Mouse (Mus musculus): Measurements from ENCODE around the gene Rasl11b. TPM values are rescaled to one million over a fixed set of nuclear protein-coding genes. Genes with fewer than 3 reads are reported as not detected.
A peak's percentile ranks its signal among the peaks of the same experiment; 100 is the strongest.

Gene Rasl11b
- polyA plus RNA-seq, 1 experiment from 2014 or later, result 79.7 TPM

- peak overlapping the region; percentile 94 for H3K4me2 ChIP-seq
- 0 out of 2 replicates have a peak, but pooled peaks cover 1% of the 10 kb centered on the region for H3K27me3 ChIP-seq (replicated peaks)
- peaks cover 70% of the 10 kb centered on the region for H3K4me1 ChIP-seq
- no peak for ATAC-seq (ENCODE audit: extremely low read depth, insufficient number of reproducible peaks, low FRiP score, low TSS enrichment)
- no peaks in the 10 kb centered on the region for H3K9me3 ChIP-seq
- peak overlapping the region; percentile 100 for H3K4me3 ChIP-seq
- peak overlapping the region; percentile 95 for H3K27ac ChIP-seq (replicated peaks)
- WGBS, result 56% methylated on average over 11 of the region's 11 CpGs
- peaks cover 38% of the 10 kb centered on the region for H3K36me3 ChIP-seq
- H3K9ac ChIP-seq, result peak overlapping the region; percentile 100
Observed at GRCm38 (mm10) chr5:74198446-74198845, 3.4 kb downstream of the Rasl11b start.

DNA sequence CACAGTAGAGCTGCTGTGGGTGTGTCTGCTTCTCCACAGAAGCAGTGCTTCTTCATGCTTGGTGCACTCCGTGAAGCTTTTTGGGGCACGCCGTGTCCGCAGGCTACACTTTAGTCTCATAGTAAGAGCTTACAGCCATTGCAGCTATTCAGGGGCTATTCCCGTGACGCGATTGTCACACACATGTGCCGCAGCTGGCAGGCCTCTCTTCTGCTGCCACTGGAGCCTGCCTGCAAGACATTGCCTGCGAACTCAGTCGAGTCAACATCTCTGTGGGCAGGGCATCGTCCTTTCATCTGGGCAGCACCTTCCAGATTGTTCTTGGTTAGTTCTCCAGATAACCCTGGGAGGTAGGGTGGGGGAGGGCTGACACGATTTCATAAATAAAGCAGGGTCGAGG is 4.7 kb downstream of the Rasl11b start:
- Histone ChIP-seq H3K9me3 (no peaks in the 10 kb centered on the region), H3K4me2 (peak overlapping the region; percentile 94), H3K4me1 (peaks cover 69% of the 10 kb centered on the region), H3K27ac (replicated peaks) (peak overlapping the region; percentile 80), H3K36me3 (peaks cover 38% of the 10 kb centered on the region), H3K4me3 (no peak overlapping the region), H3K27me3 (replicated peaks) (no peaks in the 10 kb centered on the region), H3K9ac (peak overlapping the region; percentile 66)
- no peak for ATAC-seq (ENCODE audit: extremely low read depth, insufficient number of reproducible peaks, low FRiP score, low TSS enrichment)
- 70% methylated on average over 13 of the region's 13 CpGs for WGBS

- Histone ChIP-seq H3K27me3 (replicated peaks) (no peaks in the 10 kb centered on the region), H3K27ac (replicated peaks) (peak overlapping the region; percentile 80), H3K4me2 (peak overlapping the region; percentile 94; the same call in 1 of the 2 replicates), H3K9me3 (no peaks in the 10 kb centered on the region), H3K9ac (peak overlapping the region; percentile 66), H3K4me3 (no peak overlapping the region), H3K4me1 (peaks cover 75% of the 10 kb centered on the region), H3K36me3 (peaks cover 38% of the 10 kb centered on the region)
- 51% methylated on average over 8 of the region's 8 CpGs for WGBS
- ATAC-seq (ENCODE audit: extremely low read depth, insufficient number of reproducible peaks, low FRiP score, low TSS enrichment), result no peak
Observed at GRCm38 (mm10) chr5:74200481-74200880, 5.4 kb downstream of the Rasl11b start.

DNA sequence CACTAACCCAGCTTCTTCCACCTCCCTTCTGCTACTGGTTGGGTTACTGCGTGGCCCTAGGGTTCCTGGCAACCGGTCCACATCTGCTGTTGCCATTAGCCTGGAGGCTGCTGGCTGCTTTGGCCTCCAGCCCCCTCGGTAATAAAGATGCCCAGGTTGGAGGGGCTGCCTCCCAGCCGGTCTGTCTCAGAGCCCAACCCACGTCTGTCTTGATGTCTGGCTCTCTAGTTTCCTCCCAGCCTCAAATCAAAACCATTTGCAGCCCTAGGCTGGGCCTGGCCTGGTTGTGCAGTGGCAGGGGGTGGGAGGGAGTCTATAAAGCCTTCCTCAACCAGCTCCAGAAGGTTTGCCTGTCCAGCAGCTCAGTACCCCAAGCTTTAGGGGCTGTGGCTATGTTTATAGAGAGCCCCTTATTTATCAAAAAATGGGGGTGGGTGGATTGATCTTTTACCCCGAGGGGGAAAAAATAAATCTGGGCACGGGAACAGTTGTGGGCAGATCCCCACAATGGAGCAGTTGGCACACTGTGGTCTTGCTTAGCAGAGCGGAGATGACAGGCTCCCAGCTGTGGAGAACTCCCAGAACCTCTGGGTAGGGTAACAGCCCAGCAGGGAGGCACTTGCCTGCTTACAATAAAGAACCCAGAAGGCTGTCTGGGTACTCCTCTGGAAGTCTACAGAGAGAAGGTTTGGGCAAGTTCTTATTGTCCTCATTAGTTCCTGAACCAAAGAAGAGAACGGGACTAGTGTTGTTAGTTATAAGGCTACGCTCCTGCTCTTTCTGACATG is 6.7 kb downstream of the Rasl11b start:
- ATAC-seq (ENCODE audit: extremely low read depth, insufficient number of reproducible peaks, low FRiP score, low TSS enrichment), result no peak
- Histone ChIP-seq H3K27ac (replicated peaks) (peak overlapping the region; percentile 80), H3K4me1 (peaks cover 85% of the 10 kb centered on the region), H3K4me3 (no peak overlapping the region), H3K27me3 (replicated peaks) (no peaks in the 10 kb centered on the region), H3K4me2 (no peak overlapping the region), H3K36me3 (peaks cover 37% of the 10 kb centered on the region), H3K9me3 (no peaks in the 10 kb centered on the region), H3K9ac (peak overlapping the region; percentile 52; the same call in 1 of the 2 replicates)
- 62% methylated on average over 10 of the region's 10 CpGs for WGBS

DNA sequence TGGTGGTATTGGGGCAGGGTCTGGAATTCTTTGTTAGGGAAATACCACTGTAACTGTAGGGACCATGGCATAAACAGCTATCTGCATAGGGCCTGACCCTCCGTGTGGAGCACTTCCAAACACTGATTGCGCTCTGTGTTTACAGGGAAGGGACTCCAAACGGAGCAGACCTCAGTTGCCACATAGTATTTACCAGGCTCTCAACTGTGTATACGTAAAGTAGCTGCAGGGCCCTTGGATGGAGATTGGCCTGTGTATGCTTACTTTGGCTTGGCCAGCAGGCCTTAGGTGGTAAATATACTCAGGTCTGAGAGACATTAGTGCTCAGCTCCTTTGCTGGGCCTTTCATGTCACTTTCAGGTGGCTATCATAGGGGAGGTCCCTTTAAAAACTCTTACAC is 7.4 kb downstream of the Rasl11b start:
- H3K4me1 ChIP-seq, result peaks cover 85% of the 10 kb centered on the region
- H3K4me2 ChIP-seq, result no peak overlapping the region
- no peak overlapping the region for H3K4me3 ChIP-seq
- H3K36me3 ChIP-seq, result peaks cover 29% of the 10 kb centered on the region
- 83% methylated on average over 4 of the region's 4 CpGs for WGBS
- H3K27ac ChIP-seq (replicated peaks), result peak overlapping the region; percentile 80; the same call in 1 of the 2 replicates
- no peaks in the 10 kb centered on the region for H3K9me3 ChIP-seq
- ATAC-seq (ENCODE audit: extremely low read depth, insufficient number of reproducible peaks, low FRiP score, low TSS enrichment), result no peak
- no peak overlapping the region for H3K9ac ChIP-seq
- no peaks in the 10 kb centered on the region for H3K27me3 ChIP-seq (replicated peaks)

DNA sequence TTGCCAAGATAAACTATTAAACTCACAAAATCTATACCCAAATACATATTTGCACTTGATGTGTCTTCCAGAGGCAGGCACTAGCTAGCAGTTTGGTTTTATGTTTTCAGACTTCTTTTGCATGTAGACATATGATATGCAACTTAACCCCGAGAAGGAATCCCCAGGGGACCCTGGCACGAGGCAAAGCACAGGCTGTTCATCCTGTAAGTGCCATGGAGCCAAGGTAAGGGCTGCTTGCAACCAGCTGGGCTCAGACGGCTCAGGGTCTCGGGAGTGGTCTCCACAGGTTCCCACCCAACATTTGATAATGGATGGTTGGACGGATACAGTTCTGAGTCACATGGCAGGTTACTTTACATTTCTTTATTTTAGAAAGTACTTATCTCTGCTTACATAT is 9.4 kb downstream of the Rasl11b start:
- Histone ChIP-seq H3K4me3 (no peak overlapping the region), H3K4me2 (no peak overlapping the region), H3K36me3 (peaks cover 10% of the 10 kb centered on the region), H3K4me1 (peaks cover 83% of the 10 kb centered on the region), H3K9me3 (no peaks in the 10 kb centered on the region), H3K9ac (no peak overlapping the region), H3K27me3 (replicated peaks) (no peaks in the 10 kb centered on the region), H3K27ac (replicated peaks) (0 out of 2 replicates have a peak overlapping the region, but pooled peaks have one; percentile 90)
- ATAC-seq (ENCODE audit: extremely low read depth, insufficient number of reproducible peaks, low FRiP score, low TSS enrichment), result no peak
- WGBS, result 74% methylated on average over 5 of the region's 5 CpGs

DNA sequence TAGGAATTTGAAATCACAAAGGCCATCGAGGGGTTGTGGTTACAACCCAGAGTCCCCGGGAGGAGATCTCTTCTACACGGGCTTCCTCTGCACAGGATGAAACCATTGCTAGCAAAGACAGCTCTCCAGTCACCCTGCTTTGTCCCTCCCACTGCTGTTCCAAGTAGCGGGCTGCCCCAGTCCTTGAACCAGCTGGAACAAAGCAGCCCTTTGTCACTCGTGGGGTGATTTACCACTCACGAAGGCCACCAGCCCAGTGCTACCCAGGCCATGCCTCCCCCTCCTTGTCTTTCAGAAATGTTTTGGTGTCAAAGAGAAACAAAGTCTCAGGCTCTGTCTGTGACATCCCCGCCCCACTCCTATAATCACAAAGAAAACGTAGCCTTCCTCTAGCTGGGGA is 10.4 kb downstream of the Rasl11b start:
- no peak overlapping the region for H3K4me3 ChIP-seq
- ATAC-seq (ENCODE audit: extremely low read depth, insufficient number of reproducible peaks, low FRiP score, low TSS enrichment), result no peak
- no peaks in the 10 kb centered on the region for H3K9me3 ChIP-seq
- 22% methylated on average over 8 of the region's 8 CpGs for WGBS
- peak overlapping the region; percentile 64 for H3K9ac ChIP-seq
- H3K4me1 ChIP-seq, result peaks cover 80% of the 10 kb centered on the region
- H3K4me2 ChIP-seq, result peak overlapping the region; percentile 21
- H3K36me3 ChIP-seq, result no peaks in the 10 kb centered on the region; the same call in none of the 2 replicates
- H3K27me3 ChIP-seq (replicated peaks), result no peaks in the 10 kb centered on the region
- peak overlapping the region; percentile 90 for H3K27ac ChIP-seq (replicated peaks)

DNA sequence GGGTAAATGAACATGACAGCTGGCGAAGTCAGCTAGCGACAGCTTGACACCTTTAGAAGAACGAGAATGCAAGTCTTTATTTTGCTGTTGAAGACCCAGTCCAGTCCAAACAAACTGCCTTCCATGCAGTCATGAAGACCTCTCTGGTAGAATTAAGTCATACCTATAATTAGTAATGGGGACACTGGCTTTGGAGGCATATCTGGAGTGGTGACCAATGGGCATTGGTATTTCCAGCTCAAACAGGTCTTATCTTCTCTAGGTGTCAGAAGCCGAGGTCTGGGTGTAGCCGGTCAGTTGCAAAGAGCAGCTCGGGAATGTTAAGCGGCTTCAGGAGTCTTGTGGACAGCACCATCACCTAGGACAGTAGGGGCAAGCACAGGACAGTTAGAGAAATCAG is 11.0 kb downstream of the Rasl11b start:
- no peaks in the 10 kb centered on the region; the same call in 1 of the 2 replicates for H3K36me3 ChIP-seq
- ATAC-seq (ENCODE audit: extremely low read depth, insufficient number of reproducible peaks, low FRiP score, low TSS enrichment), result no peak; the same call in 1 of the 2 replicates
- peak overlapping the region; percentile 90 for H3K27ac ChIP-seq (replicated peaks)
- H3K9me3 ChIP-seq, result no peaks in the 10 kb centered on the region
- 22% methylated on average over 7 of the region's 7 CpGs for WGBS
- peak overlapping the region; percentile 64 for H3K9ac ChIP-seq
- H3K4me2 ChIP-seq, result peak overlapping the region; percentile 27
- no peaks in the 10 kb centered on the region for H3K27me3 ChIP-seq (replicated peaks)
- H3K4me3 ChIP-seq, result no peak overlapping the region
- peaks cover 79% of the 10 kb centered on the region for H3K4me1 ChIP-seq

DNA sequence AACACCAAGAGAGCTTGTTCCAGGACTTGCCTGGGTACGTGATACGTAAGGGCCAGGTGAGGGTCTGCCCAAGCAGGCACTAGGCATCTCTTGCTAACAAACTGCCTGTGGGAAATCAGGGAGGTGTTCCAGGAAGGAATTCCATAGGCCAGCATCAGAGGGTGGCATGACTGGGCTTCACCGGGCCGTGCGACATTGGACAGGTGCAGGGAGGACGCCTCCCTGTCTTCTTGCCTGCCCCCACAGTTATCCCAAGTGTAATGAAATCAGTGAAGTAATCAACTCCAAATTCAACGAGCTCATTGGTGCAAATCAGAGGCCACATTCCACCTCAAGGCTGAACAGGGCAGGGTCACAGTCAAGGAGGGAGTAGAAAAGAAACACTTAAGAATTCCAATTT is 11.6 kb downstream of the Rasl11b start:
- Histone ChIP-seq H3K9ac (0 out of 2 replicates have a peak overlapping the region, but pooled peaks have one; percentile 44), H3K9me3 (no peaks in the 10 kb centered on the region), H3K4me1 (peaks cover 79% of the 10 kb centered on the region), H3K4me3 (no peak overlapping the region), H3K27me3 (replicated peaks) (no peaks in the 10 kb centered on the region), H3K27ac (replicated peaks) (peak overlapping the region; percentile 90), H3K4me2 (peak overlapping the region; percentile 27; the same call in 1 of the 2 replicates), H3K36me3 (no peaks in the 10 kb centered on the region; the same call in 1 of the 2 replicates)
- 74% methylated on average over 7 of the region's 7 CpGs for WGBS
- no peak for ATAC-seq (ENCODE audit: extremely low read depth, insufficient number of reproducible peaks, low FRiP score, low TSS enrichment)

GRCm38 (mm10) chr5:74207209-74207608 is 12.1 kb downstream of the Rasl11b start:
- Histone ChIP-seq H3K27ac (replicated peaks) (peak overlapping the region; percentile 90; the same call in 1 of the 2 replicates), H3K9ac (no peak overlapping the region), H3K4me1 (peaks cover 81% of the 10 kb centered on the region), H3K4me3 (no peak overlapping the region), H3K27me3 (replicated peaks) (no peaks in the 10 kb centered on the region), H3K36me3 (no peaks in the 10 kb centered on the region; the same call in 1 of the 2 replicates), H3K9me3 (no peaks in the 10 kb centered on the region), H3K4me2 (no peak overlapping the region)
- no peak for ATAC-seq (ENCODE audit: extremely low read depth, insufficient number of reproducible peaks, low FRiP score, low TSS enrichment)
- 69% methylated on average over 3 of the region's 3 CpGs for WGBS

GRCm38 (mm10) chr5:74208438-74208837 is 13.4 kb downstream of the Rasl11b start:
- peaks cover 87% of the 10 kb centered on the region for H3K4me1 ChIP-seq

More at GRCm38 (mm10) chr5:74208438-74208837, 13.4 kb downstream of the Rasl11b start:
- peak; percentile 33; the same call in 1 of the 2 replicates for ATAC-seq (ENCODE audit: extremely low read depth, insufficient number of reproducible peaks, low FRiP score, low TSS enrichment)
- no peaks in the 10 kb centered on the region for H3K9me3 ChIP-seq
- peak overlapping the region; percentile 11; the same call in 1 of the 2 replicates for H3K4me2 ChIP-seq
- H3K4me3 ChIP-seq, result no peak overlapping the region
- H3K27ac ChIP-seq (replicated peaks), result peak overlapping the region; percentile 85
- H3K27me3 ChIP-seq (replicated peaks), result no peaks in the 10 kb centered on the region
- peak overlapping the region; percentile 48 for H3K9ac ChIP-seq
- WGBS, result 10% methylated on average over 7 of the region's 7 CpGs
- H3K36me3 ChIP-seq, result no peaks in the 10 kb centered on the region; the same call in 1 of the 2 replicates
